Mouse (Mus musculus): ENCODE measurements around the gene Chtop. TPM values are rescaled to one million over a fixed set of nuclear protein-coding genes. Genes with fewer than 3 reads are reported as not detected.

The Chtop gene
- total and polyA plus RNA-seq, 2 experiments, result 23.5 to 30.9 TPM

GRCm38 (mm10) chr3:90461935-90462334 lies 47.4 kb downstream of the Chtop start:
- Histone ChIP-seq H3K4me1 (ENCODE audit: control insufficient read depth, insufficient read depth, low read length) (no peaks in the 10 kb centered on the region), H3K4me3 (ENCODE audit: insufficient read depth, low read depth, low read length) (no peak overlapping the region), H3K36me3 (ENCODE audit: control insufficient read depth, insufficient read depth, low read length) (no peaks in the 10 kb centered on the region), H3K79me2 (ENCODE audit: control insufficient read depth, insufficient read depth, low read length) (no peaks in the 10 kb centered on the region; the same call in 1 of the 2 replicates), H3K9ac (ENCODE audit: low read depth, low read length) (no peak overlapping the region), H3K27ac (replicated peaks; ENCODE audit: insufficient read depth, low read depth, low read length) (no peak overlapping the region), H3K27me3 (ENCODE audit: control insufficient read depth, insufficient read depth, low read length) (peaks cover 13% of the 10 kb centered on the region)
- no peak for DNase-seq (ENCODE audit: extremely low read depth, low read depth, low spot score)
- TF ChIP-seq POLR2A (IDR thresholded peaks at IDR 0.05; ENCODE audit: extremely low read depth, insufficient read depth, low read length), result no peak
- TF ChIP-seq CTCF (IDR thresholded peaks at IDR 0.05; ENCODE audit: low read depth, low read length), result no peak
- 73% methylated on average over 3 of the region's 3 CpGs for WGBS

- H3K4me3 ChIP-seq (ENCODE audit: insufficient read depth, low read depth, low read length), result no peak overlapping the region
- H3K9ac ChIP-seq (ENCODE audit: low read depth, low read length), result no peak overlapping the region
- TF ChIP-seq CTCF (IDR thresholded peaks at IDR 0.05; ENCODE audit: low read depth, low read length) (no peak), POLR2A (IDR thresholded peaks at IDR 0.05; ENCODE audit: extremely low read depth, insufficient read depth, low read length) (no peak)
- DNase-seq (ENCODE audit: extremely low read depth, low read depth, low spot score), result no peak
- no peak overlapping the region for H3K27ac ChIP-seq (replicated peaks; ENCODE audit: insufficient read depth, low read depth, low read length)
- 66% methylated on average over 5 of the region's 5 CpGs for WGBS
- no peaks in the 10 kb centered on the region for H3K4me1 ChIP-seq (ENCODE audit: control insufficient read depth, insufficient read depth, low read length)
- no peaks in the 10 kb centered on the region for H3K36me3 ChIP-seq (ENCODE audit: control insufficient read depth, insufficient read depth, low read length)
- H3K27me3 ChIP-seq (ENCODE audit: control insufficient read depth, insufficient read depth, low read length), result peaks cover 8% of the 10 kb centered on the region
- no peaks in the 10 kb centered on the region; the same call in 1 of the 2 replicates for H3K79me2 ChIP-seq (ENCODE audit: control insufficient read depth, insufficient read depth, low read length)
Observed at GRCm38 (mm10) chr3:90460315-90460714, 49.0 kb downstream of the Chtop start.

GRCm38 (mm10) chr3:90459727-90460126 lies 49.6 kb downstream of the Chtop start:
- Histone ChIP-seq H3K9ac (ENCODE audit: low read depth, low read length) (no peak overlapping the region), H3K79me2 (ENCODE audit: control insufficient read depth, insufficient read depth, low read length) (no peaks in the 10 kb centered on the region; the same call in 1 of the 2 replicates), H3K4me1 (ENCODE audit: control insufficient read depth, insufficient read depth, low read length) (no peaks in the 10 kb centered on the region), H3K27ac (replicated peaks; ENCODE audit: insufficient read depth, low read depth, low read length) (no peak overlapping the region), H3K27me3 (ENCODE audit: control insufficient read depth, insufficient read depth, low read length) (peaks cover 2% of the 10 kb centered on the region), H3K36me3 (ENCODE audit: control insufficient read depth, insufficient read depth, low read length) (no peaks in the 10 kb centered on the region), H3K4me3 (ENCODE audit: insufficient read depth, low read depth, low read length) (no peak overlapping the region)
- TF ChIP-seq POLR2A (IDR thresholded peaks at IDR 0.05; ENCODE audit: extremely low read depth, insufficient read depth, low read length) (no peak), CTCF (IDR thresholded peaks at IDR 0.05; ENCODE audit: low read depth, low read length) (no peak)
- WGBS, result 79% methylated on average over 9 of the region's 9 CpGs
- no peak for DNase-seq (ENCODE audit: extremely low read depth, low read depth, low spot score)

GRCm38 (mm10) chr3:90454931-90455330 lies 54.4 kb downstream of the Chtop start:
- no peaks in the 10 kb centered on the region for H3K27me3 ChIP-seq (ENCODE audit: control insufficient read depth, insufficient read depth, low read length)
- H3K27ac ChIP-seq (replicated peaks; ENCODE audit: insufficient read depth, low read depth, low read length), result no peak overlapping the region
- H3K4me1 ChIP-seq (ENCODE audit: control insufficient read depth, insufficient read depth, low read length), result no peaks in the 10 kb centered on the region; the same call in 1 of the 2 replicates
- WGBS, result 93% methylated on average over 14 of the region's 14 CpGs
- no peak overlapping the region for H3K9ac ChIP-seq (ENCODE audit: low read depth, low read length)
- H3K4me3 ChIP-seq (ENCODE audit: insufficient read depth, low read depth, low read length), result no peak overlapping the region
- no peak for DNase-seq (ENCODE audit: extremely low read depth, low read depth, low spot score)
- H3K36me3 ChIP-seq (ENCODE audit: control insufficient read depth, insufficient read depth, low read length), result no peaks in the 10 kb centered on the region
- H3K79me2 ChIP-seq (ENCODE audit: control insufficient read depth, insufficient read depth, low read length), result no peaks in the 10 kb centered on the region
- TF ChIP-seq CTCF (IDR thresholded peaks at IDR 0.05; ENCODE audit: low read depth, low read length), result no peak
- TF ChIP-seq POLR2A (IDR thresholded peaks at IDR 0.05; ENCODE audit: extremely low read depth, insufficient read depth, low read length), result no peak

- Histone ChIP-seq H3K9ac (ENCODE audit: low read depth, low read length) (no peak overlapping the region), H3K27ac (replicated peaks; ENCODE audit: insufficient read depth, low read depth, low read length) (0 out of 2 replicates have a peak overlapping the region, but pooled peaks have one; percentile 10), H3K4me1 (ENCODE audit: control insufficient read depth, insufficient read depth, low read length) (no peaks in the 10 kb centered on the region; the same call in 1 of the 2 replicates), H3K27me3 (ENCODE audit: control insufficient read depth, insufficient read depth, low read length) (no peaks in the 10 kb centered on the region), H3K36me3 (ENCODE audit: control insufficient read depth, insufficient read depth, low read length) (no peaks in the 10 kb centered on the region), H3K79me2 (ENCODE audit: control insufficient read depth, insufficient read depth, low read length) (no peaks in the 10 kb centered on the region), H3K4me3 (ENCODE audit: insufficient read depth, low read depth, low read length) (peak overlapping the region; percentile 12; the same call in 1 of the 2 replicates)
- no peak for DNase-seq (ENCODE audit: extremely low read depth, low read depth, low spot score)
- WGBS, result 56% methylated on average over 10 of the region's 10 CpGs
- TF ChIP-seq POLR2A (IDR thresholded peaks at IDR 0.05; ENCODE audit: extremely low read depth, insufficient read depth, low read length), result no peak
- no peak for TF ChIP-seq CTCF (IDR thresholded peaks at IDR 0.05; ENCODE audit: low read depth, low read length)
Observed at GRCm38 (mm10) chr3:90451396-90452095, 57.8 kb downstream of the Chtop start.

GRCm38 (mm10) chr3:90450874-90451273 lies 58.4 kb downstream of the Chtop start:
- Histone ChIP-seq H3K79me2 (ENCODE audit: control insufficient read depth, insufficient read depth, low read length) (no peaks in the 10 kb centered on the region), H3K27me3 (ENCODE audit: control insufficient read depth, insufficient read depth, low read length) (no peaks in the 10 kb centered on the region), H3K4me1 (ENCODE audit: control insufficient read depth, insufficient read depth, low read length) (no peaks in the 10 kb centered on the region; the same call in 1 of the 2 replicates), H3K9ac (ENCODE audit: low read depth, low read length) (no peak overlapping the region), H3K4me3 (ENCODE audit: insufficient read depth, low read depth, low read length) (no peak overlapping the region), H3K27ac (replicated peaks; ENCODE audit: insufficient read depth, low read depth, low read length) (0 out of 2 replicates have a peak overlapping the region, but pooled peaks have one; percentile 10), H3K36me3 (ENCODE audit: control insufficient read depth, insufficient read depth, low read length) (no peaks in the 10 kb centered on the region)
- TF ChIP-seq POLR2A (IDR thresholded peaks at IDR 0.05; ENCODE audit: extremely low read depth, insufficient read depth, low read length), result no peak
- TF ChIP-seq CTCF (IDR thresholded peaks at IDR 0.05; ENCODE audit: low read depth, low read length), result no peak
- WGBS, result 38% methylated on average over 12 of the region's 12 CpGs
- DNase-seq (ENCODE audit: extremely low read depth, low read depth, low spot score), result no peak

Other genes with a start within 250 kb of the Chtop start
- 2.2 and 2.8 TPM in 2 replicates for gene Dennd4b, start 244.3 kb downstream of the Chtop start, total RNA-seq (2014; rRNA removed)
- 4.7 and 9.2 TPM in 2 replicates for gene Dennd4b, start 244.3 kb downstream of the Chtop start, polyA plus RNA-seq (2012; rRNA removed)
- gene Gatad2b, start 216.3 kb downstream of the Chtop start, total RNA-seq (2014; rRNA removed), result 6.3 and 7.7 TPM in 2 replicates
- gene Gatad2b, start 216.3 kb downstream of the Chtop start, polyA plus RNA-seq (2012; rRNA removed), result 6.6 and 7.1 TPM in 2 replicates
- gene Slc27a3, start 119.6 kb downstream of the Chtop start, total RNA-seq (2014; rRNA removed), result 0.37 and 1.1 TPM in 2 replicates
- gene Slc27a3, start 119.6 kb downstream of the Chtop start, polyA plus RNA-seq (2012; rRNA removed), result 1.00 and 2.3 TPM in 2 replicates
- gene Ints3, start 75.9 kb downstream of the Chtop start, total RNA-seq (2014; rRNA removed), result 8.9 and 11.3 TPM in 2 replicates
- 11.4 and 12.4 TPM in 2 replicates for gene Ints3, start 75.9 kb downstream of the Chtop start, polyA plus RNA-seq (2012; rRNA removed)
- gene Npr1, start 43.6 kb downstream of the Chtop start, total RNA-seq (2014; rRNA removed), result 5.6 and 8.3 TPM in 2 replicates
- gene Npr1, start 43.6 kb downstream of the Chtop start, polyA plus RNA-seq (2012; rRNA removed), result 10.2 and 13.2 TPM in 2 replicates
- 13.2 and 16.0 TPM in 2 replicates for gene Ilf2, start 33.4 kb downstream of the Chtop start, total RNA-seq (2014; rRNA removed)
- 6.5 and 6.9 TPM in 2 replicates for gene Ilf2, start 33.4 kb downstream of the Chtop start, polyA plus RNA-seq (2012; rRNA removed)
- gene Snapin, start 18.5 kb downstream of the Chtop start, total RNA-seq (2014; rRNA removed), result 12.8 and 18.5 TPM in 2 replicates
- 10.4 and 10.6 TPM in 2 replicates for gene Snapin, start 18.5 kb downstream of the Chtop start, polyA plus RNA-seq (2012; rRNA removed)
- 115 and 123 TPM in 2 replicates for gene S100a1, start 4.9 kb upstream of the Chtop start, total RNA-seq (2014; rRNA removed)
- gene S100a1, start 4.9 kb upstream of the Chtop start, polyA plus RNA-seq (2012; rRNA removed), result 241 and 335 TPM in 2 replicates
- gene S100a13, start 4.9 kb upstream of the Chtop start, total RNA-seq (2014; rRNA removed), result 70.7 and 81.7 TPM in 2 replicates
- gene S100a13, start 4.9 kb upstream of the Chtop start, polyA plus RNA-seq (2012; rRNA removed), result 40.2 and 40.5 TPM in 2 replicates
- not detected in 2 replicates for gene S100a14, start 17.4 kb upstream of the Chtop start, total RNA-seq (2014; rRNA removed)
- gene S100a14, start 17.4 kb upstream of the Chtop start, polyA plus RNA-seq (2012; rRNA removed), result not detected in 2 replicates
- gene S100a16, start 27.8 kb upstream of the Chtop start, total RNA-seq (2014; rRNA removed), result 38.0 and 40.7 TPM in 2 replicates
- gene S100a16, start 27.8 kb upstream of the Chtop start, polyA plus RNA-seq (2012; rRNA removed), result 40.1 and 55.0 TPM in 2 replicates
- gene S100a3, start 51.1 kb upstream of the Chtop start, total RNA-seq (2014; rRNA removed), result not detected in 2 replicates
- gene S100a3, start 51.1 kb upstream of the Chtop start, polyA plus RNA-seq (2012; rRNA removed), result not detected in 2 replicates
- not detected in 2 replicates for gene S100a2, start 80.7 kb upstream of the Chtop start, total RNA-seq (2014; rRNA removed)
- not detected in 2 replicates for gene S100a2, start 80.7 kb upstream of the Chtop start, polyA plus RNA-seq (2012; rRNA removed)
- gene Gm42674, start 92.4 kb upstream of the Chtop start, total RNA-seq (2014; rRNA removed), result not detected in 2 replicates
- gene Gm42674, start 92.4 kb upstream of the Chtop start, polyA plus RNA-seq (2012; rRNA removed), result not detected in 2 replicates
- gene S100a4, start 94.3 kb upstream of the Chtop start, total RNA-seq (2014; rRNA removed), result 2.8 and 2.9 TPM in 2 replicates
- 0.87 and 1.0 TPM in 2 replicates for gene S100a4, start 94.3 kb upstream of the Chtop start, polyA plus RNA-seq (2012; rRNA removed)
- gene S100a5, start 99.0 kb upstream of the Chtop start, total RNA-seq (2014; rRNA removed), result not detected in 2 replicates
- gene S100a5, start 99.0 kb upstream of the Chtop start, polyA plus RNA-seq (2012; rRNA removed), result not detected in 2 replicates
- 2.4 and 3.6 TPM in 2 replicates for gene S100a6, start 103.4 kb upstream of the Chtop start, total RNA-seq (2014; rRNA removed)
- 4.7 and 8.1 TPM in 2 replicates for gene S100a6, start 103.4 kb upstream of the Chtop start, polyA plus RNA-seq (2012; rRNA removed)
- gene S100a7a, start 144.5 kb upstream of the Chtop start, total RNA-seq (2014; rRNA removed), result not detected in 2 replicates
- not detected in 2 replicates for gene S100a7a, start 144.5 kb upstream of the Chtop start, polyA plus RNA-seq (2012; rRNA removed)
- 1.4 and 1.7 TPM in 2 replicates for gene S100a8, start 159.5 kb upstream of the Chtop start, total RNA-seq (2014; rRNA removed)
- 0.54 and 0.90 TPM in 2 replicates for gene S100a8, start 159.5 kb upstream of the Chtop start, polyA plus RNA-seq (2012; rRNA removed)
- gene S100a9, start 186.2 kb upstream of the Chtop start, total RNA-seq (2014; rRNA removed), result 2.6 and 3.6 TPM in 2 replicates
- gene S100a9, start 186.2 kb upstream of the Chtop start, polyA plus RNA-seq (2012; rRNA removed), result 0.76 and 0.92 TPM in 2 replicates
- not detected in 2 replicates for gene Pglyrp4, start 217.4 kb upstream of the Chtop start, total RNA-seq (2014; rRNA removed)
- gene Pglyrp4, start 217.4 kb upstream of the Chtop start, polyA plus RNA-seq (2012; rRNA removed), result not detected in 2 replicates

Data from liver, adult 2 months (tissue).